Mouse (Mus musculus): ENCODE results near the gene Ankrd1.

GRCm38 (mm10) chr19:36119783-36120471 lies at the start of gene Ankrd1:
- TF ChIP-seq CTCF (IDR thresholded peaks at IDR 0.05; ENCODE audit: insufficient read depth, low read depth, low read length) (no peak), POLR2A (IDR thresholded peaks at IDR 0.05; ENCODE audit: insufficient read depth, low read depth, low read length) (no peak)

Measured in olfactory bulb, adult 2 months (tissue).